11 mouse cellular contexts compared by ENCODE assay signal in genomic region chr1:140748011-140748410, GRCm38 (mm10).
DNase-seq lines count a peak whose midpoint lies in the region; ATAC-seq and TF ChIP-seq lines count a peak whose summit lies in the region.
"Had no signal": no experiment of that assay in that cellular context is flagged by ENCODE, and none has a peak within 500 bp of the region (broad histone marks: within the 10 kb centered on the region; RNA-seq: fewer than 3 reads in every experiment).

No protein-coding gene starts in this region.

- no peak overlapping the region for H3K27ac ChIP-seq in midbrain, embryonic 15.5 days
- no peak overlapping the region for H3K27ac ChIP-seq in liver, embryonic 12.5 days
- H3K27ac ChIP-seq in layer of hippocampus, adult 2 months, result no peak overlapping the region

- H3K36me3 ChIP-seq in midbrain, embryonic 15.5 days (replicated peaks), result no peaks in the 10 kb centered on the region
- no peaks in the 10 kb centered on the region for H3K36me3 ChIP-seq in liver, embryonic 12.5 days

- DNase-seq in ES-CJ7 (ENCODE audit: low read depth, low spot score), result peak; percentile 27
- peak; percentile 61 for DNase-seq in brain, adult 2 months (ENCODE audit: low read depth, low spot score)
- DNase-seq in forelimb bud, embryonic 11.5 days (ENCODE audit: low read depth, low spot score), result peak; percentile 6
- no peak for DNase-seq in layer of hippocampus, adult 2 months (ENCODE audit: low spot score in 2 of 2)
- no peak for DNase-seq in heart, adult 9 months (ENCODE audit: low spot score in 2 of 2)
- DNase-seq: cerebellum, adult 11 months; lung, embryonic 14.5 days; thymus, adult 2 months had no signal

- H3K9me3 ChIP-seq in midbrain, embryonic 15.5 days, result no peaks in the 10 kb centered on the region
- H3K9me3 ChIP-seq in liver, embryonic 12.5 days (replicated peaks), result no peaks in the 10 kb centered on the region

- H3K4me1 ChIP-seq in midbrain, embryonic 15.5 days, result 0 out of 2 replicates have a peak, but pooled peaks cover 3% of the 10 kb centered on the region
- H3K4me1 ChIP-seq in liver, embryonic 12.5 days, result no peaks in the 10 kb centered on the region

- H3K9ac ChIP-seq in midbrain, embryonic 15.5 days, result no peak overlapping the region
- no peak overlapping the region for H3K9ac ChIP-seq in liver, embryonic 12.5 days
- H3K9ac ChIP-seq: lung, embryonic 14.5 days had no signal

- H3K27me3 ChIP-seq in midbrain, embryonic 15.5 days (replicated peaks), result no peaks in the 10 kb centered on the region
- H3K27me3 ChIP-seq in liver, embryonic 12.5 days (replicated peaks), result no peaks in the 10 kb centered on the region

- H3K4me3 ChIP-seq in midbrain, embryonic 15.5 days, result no peak overlapping the region
- no peak overlapping the region for H3K4me3 ChIP-seq in liver, embryonic 12.5 days
- H3K4me3 ChIP-seq in layer of hippocampus, adult 2 months, result no peak overlapping the region

- ATAC-seq in midbrain, embryonic 15.5 days (replicated peaks), result 0 out of 2 replicates have a peak, but pooled peaks have one; percentile 66
- no peak for ATAC-seq in liver, embryonic 12.5 days
- ATAC-seq: intestine, postnatal 0 days had no signal

- 3% methylated on average over 3 of the region's 3 CpGs for WGBS in midbrain, embryonic 15.5 days
- 17% methylated on average over 3 of the region's 3 CpGs for WGBS in liver, embryonic 12.5 days (ENCODE audit: insufficient replicate concordance)

- TF ChIP-seq CTCF in layer of hippocampus, adult 2 months (conservative IDR thresholded peaks at IDR 0.05), result no peak

- H3K4me2 ChIP-seq in midbrain, embryonic 15.5 days, result no peak overlapping the region
- no peak overlapping the region for H3K4me2 ChIP-seq in liver, embryonic 12.5 days
- H3K4me2 ChIP-seq: lung, embryonic 14.5 days had no signal

Comparison
In these comparisons a context has a peak if more than half of its experiments do, and no peak if none do; other contexts are left out.
1. DNase-seq: peak in ES-CJ7 (single experiment), brain, adult 2 months (single experiment) and forelimb bud, embryonic 11.5 days (single experiment); none in layer of hippocampus, adult 2 months (0 of 2) and heart, adult 9 months (0 of 2).